Mouse (Mus musculus): ENCODE data around the gene Eaf2. TPM values are rescaled to one million over a fixed set of nuclear protein-coding genes. Genes with fewer than 3 reads are reported as not detected.
"Not testable (repeated sequence)": the region's sequence is repeated elsewhere in the genome, so short reads cannot be mapped to it uniquely, and the experiment has no call there.

Gene Eaf2
- polyA plus RNA-seq, 1 experiment from 2014 or later, result 0.40 TPM

DNA sequence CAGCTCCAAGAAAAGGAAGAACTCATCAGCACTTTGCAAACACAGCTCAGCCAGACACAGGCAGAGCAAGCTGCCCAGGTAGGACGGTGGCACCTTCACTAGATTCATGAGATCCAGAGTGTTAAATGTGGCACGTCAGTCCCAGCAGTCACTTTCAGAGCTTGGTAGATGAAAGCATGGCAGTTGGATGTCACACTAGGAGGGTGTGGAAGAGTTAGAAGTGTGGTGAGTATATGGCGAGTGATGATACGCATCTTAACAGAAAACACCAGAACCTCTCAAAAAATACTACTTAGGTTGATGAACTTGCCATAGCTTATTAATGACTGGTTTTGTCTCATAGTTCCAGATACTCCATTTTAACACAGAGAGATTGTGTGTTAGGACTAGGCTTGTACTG is 16.6 kb upstream of the Eaf2 start:
- ATAC-seq (ENCODE audit: extremely low read depth, insufficient number of reproducible peaks, low FRiP score, low TSS enrichment), result no peak
- H3K36me3 ChIP-seq, result peaks cover 93% of the 10 kb centered on the region
- H3K9ac ChIP-seq, result no peak overlapping the region
- no peaks in the 10 kb centered on the region for H3K9me3 ChIP-seq
- WGBS, result 91% methylated on average over 4 of the region's 4 CpGs
- no peaks in the 10 kb centered on the region for H3K27me3 ChIP-seq (replicated peaks)
- no peak overlapping the region for H3K4me2 ChIP-seq
- no peak overlapping the region for H3K27ac ChIP-seq (replicated peaks)
- H3K4me3 ChIP-seq, result no peak overlapping the region
- no peaks in the 10 kb centered on the region for H3K4me1 ChIP-seq

DNA sequence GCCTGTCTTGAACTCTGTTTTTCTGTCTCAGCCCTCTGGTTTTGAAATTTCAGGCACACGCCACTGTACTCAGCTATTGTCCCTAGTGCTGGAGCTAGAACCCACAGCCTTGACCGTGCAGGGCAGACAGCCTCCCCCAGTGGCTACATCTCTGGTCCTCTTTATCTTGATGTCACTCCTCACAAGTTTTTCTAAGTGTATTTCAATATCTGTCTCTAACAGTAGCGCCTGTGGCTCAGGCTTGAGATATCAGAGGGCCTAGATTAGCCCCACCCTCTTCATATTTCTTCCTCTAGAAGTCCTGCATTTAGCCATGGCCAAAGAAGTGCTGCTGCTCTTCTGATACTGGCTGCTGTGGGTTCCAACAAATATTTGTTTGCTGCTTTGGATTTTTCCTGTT is 15.8 kb upstream of the Eaf2 start:
- no peak overlapping the region for H3K4me2 ChIP-seq
- no peaks in the 10 kb centered on the region for H3K9me3 ChIP-seq
- H3K4me1 ChIP-seq, result no peaks in the 10 kb centered on the region
- H3K36me3 ChIP-seq, result peaks cover 93% of the 10 kb centered on the region
- no peak overlapping the region for H3K4me3 ChIP-seq
- WGBS, result 78% methylated on average over 3 of the region's 3 CpGs
- H3K9ac ChIP-seq, result no peak overlapping the region
- ATAC-seq (ENCODE audit: extremely low read depth, insufficient number of reproducible peaks, low FRiP score, low TSS enrichment), result 0 out of 2 replicates have a peak, but pooled peaks have one; percentile 37
- H3K27me3 ChIP-seq (replicated peaks), result no peaks in the 10 kb centered on the region
- H3K27ac ChIP-seq (replicated peaks), result no peak overlapping the region

DNA sequence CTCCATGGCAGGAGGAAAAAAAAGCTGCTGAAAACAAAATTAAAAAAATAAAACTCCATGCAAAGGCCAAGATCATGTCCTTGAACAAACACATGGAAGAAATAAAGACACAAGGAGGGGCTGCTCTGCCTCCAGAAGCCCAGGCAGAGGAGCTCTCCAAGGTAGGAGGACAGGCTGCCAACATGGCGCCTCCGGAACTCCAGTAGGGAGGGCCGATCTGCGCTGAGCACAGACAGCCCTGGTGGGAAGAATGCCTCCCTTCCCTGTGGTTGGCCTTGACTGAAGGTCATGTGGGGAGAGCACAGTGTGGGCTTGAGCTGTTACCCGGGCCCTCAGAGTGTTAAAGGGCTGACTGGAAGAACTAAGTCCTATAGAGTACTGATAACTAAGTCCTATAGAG is 12.7 kb upstream of the Eaf2 start:
- Histone ChIP-seq H3K4me3 (no peak overlapping the region), H3K4me2 (no peak overlapping the region), H3K27ac (replicated peaks) (no peak overlapping the region), H3K9me3 (no peaks in the 10 kb centered on the region), H3K27me3 (replicated peaks) (no peaks in the 10 kb centered on the region), H3K36me3 (peaks cover 69% of the 10 kb centered on the region), H3K9ac (no peak overlapping the region), H3K4me1 (no peaks in the 10 kb centered on the region)
- WGBS, result 76% methylated on average over 5 of the region's 5 CpGs
- ATAC-seq (ENCODE audit: extremely low read depth, insufficient number of reproducible peaks, low FRiP score, low TSS enrichment), result no peak

GRCm38 (mm10) chr16:36885912-36886311 is 11.1 kb upstream of the Eaf2 start:
- Histone ChIP-seq H3K27ac (replicated peaks) (no peak overlapping the region), H3K36me3 (peaks cover 54% of the 10 kb centered on the region), H3K4me3 (no peak overlapping the region), H3K9me3 (no peaks in the 10 kb centered on the region), H3K9ac (no peak overlapping the region), H3K27me3 (replicated peaks) (no peaks in the 10 kb centered on the region), H3K4me2 (no peak overlapping the region), H3K4me1 (no peaks in the 10 kb centered on the region)
- ATAC-seq (ENCODE audit: extremely low read depth, insufficient number of reproducible peaks, low FRiP score, low TSS enrichment), result no peak
- 90% methylated on average over 11 of the region's 11 CpGs for WGBS

GRCm38 (mm10) chr16:36884881-36885280 is 10.1 kb upstream of the Eaf2 start:
- Histone ChIP-seq H3K9ac (no peak overlapping the region), H3K9me3 (no peaks in the 10 kb centered on the region), H3K4me3 (no peak overlapping the region), H3K4me2 (no peak overlapping the region), H3K27ac (replicated peaks) (no peak overlapping the region), H3K36me3 (peaks cover 45% of the 10 kb centered on the region), H3K27me3 (replicated peaks) (no peaks in the 10 kb centered on the region), H3K4me1 (peaks cover under 1% of the 10 kb centered on the region; the same call in 1 of the 2 replicates)
- 87% methylated on average over 4 of the region's 4 CpGs for WGBS
- no peak; the same call in 1 of the 2 replicates for ATAC-seq (ENCODE audit: extremely low read depth, insufficient number of reproducible peaks, low FRiP score, low TSS enrichment)

- ATAC-seq (ENCODE audit: extremely low read depth, insufficient number of reproducible peaks, low FRiP score, low TSS enrichment), result no peak
- H3K9me3 ChIP-seq, result no peaks in the 10 kb centered on the region
- H3K4me3 ChIP-seq, result no peak overlapping the region
- no peak overlapping the region for H3K27ac ChIP-seq (replicated peaks)
- H3K4me1 ChIP-seq, result peaks cover 15% of the 10 kb centered on the region
- no peak overlapping the region for H3K4me2 ChIP-seq
- peaks cover 29% of the 10 kb centered on the region for H3K36me3 ChIP-seq
- 69% methylated on average over 5 of the region's 5 CpGs for WGBS
- no peak overlapping the region for H3K9ac ChIP-seq
- H3K27me3 ChIP-seq (replicated peaks), result no peaks in the 10 kb centered on the region
These were observed 8.0 kb upstream of the Eaf2 start for GRCm38 (mm10) chr16:36882737-36883343.

DNA sequence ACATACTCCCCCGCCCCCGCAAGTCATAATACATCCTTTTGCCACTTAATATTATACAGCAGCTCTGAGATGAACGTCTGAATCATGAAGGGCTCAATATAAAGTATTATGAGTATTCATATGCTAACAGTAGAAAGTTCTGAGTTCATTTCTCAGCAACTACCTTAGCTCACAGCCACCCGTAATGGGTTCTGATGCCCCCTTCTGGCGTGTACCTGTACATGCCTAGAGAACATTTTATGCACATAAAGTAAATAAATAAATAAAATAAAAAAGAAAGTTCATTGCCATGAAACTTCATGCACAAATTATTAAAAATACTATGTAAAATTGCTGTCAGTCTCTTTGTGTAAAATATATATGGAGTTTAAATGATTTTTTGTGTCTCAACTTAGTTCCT is 2.5 kb upstream of the Eaf2 start:
- peaks cover 8% of the 10 kb centered on the region for H3K36me3 ChIP-seq
- no peak overlapping the region for H3K27ac ChIP-seq (replicated peaks)
- H3K4me3 ChIP-seq, result no peak overlapping the region
- H3K27me3 ChIP-seq (replicated peaks), result no peaks in the 10 kb centered on the region
- no peaks in the 10 kb centered on the region for H3K9me3 ChIP-seq
- peaks cover 39% of the 10 kb centered on the region for H3K4me1 ChIP-seq
- no peak for ATAC-seq (ENCODE audit: extremely low read depth, insufficient number of reproducible peaks, low FRiP score, low TSS enrichment)
- no peak overlapping the region for H3K4me2 ChIP-seq
- 70% methylated on average over 5 of the region's 5 CpGs for WGBS
- H3K9ac ChIP-seq, result no peak overlapping the region

DNA sequence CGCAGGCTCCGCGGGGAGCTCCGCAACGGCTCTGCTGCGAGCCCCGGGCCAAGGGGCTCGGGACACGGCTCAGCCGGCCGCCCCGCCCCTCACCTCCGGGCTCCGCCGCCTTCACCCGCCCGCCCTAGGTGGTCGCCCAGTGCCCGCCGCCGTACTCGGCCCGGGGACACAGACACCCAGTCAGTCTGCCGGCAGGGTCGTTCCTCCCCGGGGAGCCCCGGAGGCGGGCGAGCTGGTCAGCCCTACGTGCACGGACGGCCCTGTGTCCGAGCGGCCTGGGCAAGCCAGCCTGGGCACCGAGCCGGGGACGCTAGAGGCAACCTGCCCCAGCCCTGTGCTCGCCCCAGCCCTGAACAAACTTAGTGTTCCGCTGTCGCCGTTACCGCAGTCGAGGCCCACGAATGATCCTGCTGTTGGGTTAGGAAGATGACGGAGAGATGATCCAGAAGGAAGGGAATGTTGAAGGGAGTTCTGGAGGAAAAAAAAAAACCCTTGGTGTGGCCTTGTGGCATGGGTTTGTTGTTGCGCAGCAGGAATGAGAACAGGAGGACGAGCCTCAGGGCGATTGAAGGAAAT is 561 bp upstream of the Eaf2 start:
- peak overlapping the region; percentile 96 for H3K4me3 ChIP-seq
- peak overlapping the region; percentile 81 for H3K27ac ChIP-seq (replicated peaks)
- no peaks in the 10 kb centered on the region for H3K27me3 ChIP-seq (replicated peaks)
- peaks cover 39% of the 10 kb centered on the region for H3K4me1 ChIP-seq
- H3K36me3 ChIP-seq, result peaks cover 24% of the 10 kb centered on the region
- H3K9ac ChIP-seq, result peak overlapping the region; percentile 94
- peak; percentile 34 for ATAC-seq (ENCODE audit: extremely low read depth, insufficient number of reproducible peaks, low FRiP score, low TSS enrichment)
- peak overlapping the region; percentile 82 for H3K4me2 ChIP-seq
- H3K9me3 ChIP-seq, result no peaks in the 10 kb centered on the region
- WGBS, result under 1% methylated on average over 48 of the region's 48 CpGs

DNA sequence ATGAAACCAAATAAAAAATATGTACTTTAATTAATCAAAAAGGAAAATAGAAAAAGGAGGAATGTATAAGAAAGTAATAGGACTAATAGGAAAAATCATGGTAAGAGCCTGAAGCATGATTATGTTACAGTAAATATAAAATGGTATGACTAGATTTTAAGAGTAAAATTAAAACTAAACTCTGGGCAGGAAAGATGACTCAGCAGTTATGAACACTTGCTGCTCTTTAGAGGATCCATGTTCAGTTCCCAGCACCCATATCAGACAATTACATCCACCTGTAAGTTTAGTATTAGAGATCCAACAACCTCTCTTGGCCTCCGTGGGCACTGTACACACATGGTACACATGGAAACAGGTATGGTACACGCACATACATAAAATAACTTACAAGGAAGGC is 5.4 kb downstream of the Eaf2 start:
- H3K4me1 ChIP-seq, result peaks cover 7% of the 10 kb centered on the region
- WGBS, result 92% methylated on average over 2 of the region's 2 CpGs
- no peaks in the 10 kb centered on the region for H3K9me3 ChIP-seq
- H3K27me3 ChIP-seq (replicated peaks), result no peaks in the 10 kb centered on the region
- no peak overlapping the region for H3K9ac ChIP-seq
- no peak overlapping the region for H3K4me3 ChIP-seq
- H3K36me3 ChIP-seq, result peaks cover 58% of the 10 kb centered on the region
- H3K4me2 ChIP-seq, result no peak overlapping the region
- ATAC-seq (ENCODE audit: extremely low read depth, insufficient number of reproducible peaks, low FRiP score, low TSS enrichment), result no peak
- H3K27ac ChIP-seq (replicated peaks), result no peak overlapping the region

- 76% methylated on average over 3 of the region's 3 CpGs for WGBS
- H3K27me3 ChIP-seq (replicated peaks), result no peaks in the 10 kb centered on the region
- peaks cover 53% of the 10 kb centered on the region for H3K36me3 ChIP-seq
These were observed 11.2 kb downstream of the Eaf2 start for GRCm38 (mm10) chr16:36863585-36863984.

DNA sequence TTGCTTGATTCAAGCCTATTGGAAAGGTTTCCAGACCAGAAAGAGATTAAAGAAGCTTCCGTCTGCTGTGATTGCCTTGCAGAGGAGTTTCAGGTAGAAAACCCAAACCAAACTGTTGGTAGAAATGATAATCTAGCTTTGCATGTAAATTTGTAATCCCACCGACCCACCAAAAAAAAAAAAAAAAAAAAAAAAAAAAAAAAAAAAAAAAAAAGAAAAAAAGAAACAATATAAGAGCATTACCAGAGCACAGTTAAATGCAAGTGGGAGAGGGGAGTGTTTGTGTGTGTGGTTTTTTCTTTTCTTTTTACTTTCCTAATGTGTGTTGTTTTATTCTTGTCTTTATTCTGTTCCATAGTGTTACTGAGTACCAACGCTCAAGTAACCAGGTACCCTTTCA is 23.6 kb downstream of the Eaf2 start:
- H3K27me3 ChIP-seq (replicated peaks), result no peaks in the 10 kb centered on the region
- H3K36me3 ChIP-seq, result peaks cover 46% of the 10 kb centered on the region
- H3K4me1 ChIP-seq, result no peaks in the 10 kb centered on the region
- ATAC-seq (ENCODE audit: extremely low read depth, insufficient number of reproducible peaks, low FRiP score, low TSS enrichment), result no peak
- H3K27ac ChIP-seq (replicated peaks), result no peak overlapping the region
- no peak overlapping the region for H3K9ac ChIP-seq
- H3K4me3 ChIP-seq, result no peak overlapping the region
- 90% methylated on average over 3 of the region's 3 CpGs for WGBS
- H3K4me2 ChIP-seq, result no peak overlapping the region
- no peaks in the 10 kb centered on the region for H3K9me3 ChIP-seq

More at GRCm38 (mm10) chr16:36863585-36863984, 11.2 kb downstream of the Eaf2 start:
- Histone ChIP-seq H3K27ac (replicated peaks) (no peak overlapping the region), H3K4me2 (no peak overlapping the region), H3K4me3 (no peak overlapping the region), H3K9me3 (no peaks in the 10 kb centered on the region), H3K9ac (no peak overlapping the region), H3K4me1 (no peaks in the 10 kb centered on the region)
- no peak for ATAC-seq (ENCODE audit: extremely low read depth, insufficient number of reproducible peaks, low FRiP score, low TSS enrichment)

GRCm38 (mm10) chr16:36846894-36847293 is 27.9 kb downstream of the Eaf2 start:
- H3K27me3 ChIP-seq (replicated peaks); H3K9me3 ChIP-seq; H3K4me1 ChIP-seq; ATAC-seq (ENCODE audit: extremely low read depth, insufficient number of reproducible peaks, low FRiP score, low TSS enrichment); H3K4me2 ChIP-seq; H3K27ac ChIP-seq (replicated peaks); H3K4me3 ChIP-seq; H3K9ac ChIP-seq: not testable (repeated sequence)
- WGBS, result 86% methylated on average over 1 of the region's 1 CpGs
- H3K36me3 ChIP-seq, result peaks cover 36% of the 10 kb centered on the region
